Mouse (Mus musculus): ENCODE measurements around the gene Dyrk3. TPM values are rescaled to one million over a fixed set of nuclear protein-coding genes. Genes with fewer than 3 reads are reported as not detected.

The Dyrk3 gene
- total RNA-seq, 2 experiments from 2014 or later: 0.20 to 1.1 TPM

- DNase-seq: peak; percentile 62 to 78
These were observed 27.5 kb downstream of the Dyrk3 start for GRCm38 (mm10) chr1:131110525-131111106.

- DNase-seq: peak; percentile 48 to 60
These were observed 30.4 kb downstream of the Dyrk3 start for GRCm38 (mm10) chr1:131107575-131108308.

- peak in 1 of 2 experiments; percentile 67 for DNase-seq
These were observed 34.2 kb downstream of the Dyrk3 start for GRCm38 (mm10) chr1:131103776-131104424.

DNA sequence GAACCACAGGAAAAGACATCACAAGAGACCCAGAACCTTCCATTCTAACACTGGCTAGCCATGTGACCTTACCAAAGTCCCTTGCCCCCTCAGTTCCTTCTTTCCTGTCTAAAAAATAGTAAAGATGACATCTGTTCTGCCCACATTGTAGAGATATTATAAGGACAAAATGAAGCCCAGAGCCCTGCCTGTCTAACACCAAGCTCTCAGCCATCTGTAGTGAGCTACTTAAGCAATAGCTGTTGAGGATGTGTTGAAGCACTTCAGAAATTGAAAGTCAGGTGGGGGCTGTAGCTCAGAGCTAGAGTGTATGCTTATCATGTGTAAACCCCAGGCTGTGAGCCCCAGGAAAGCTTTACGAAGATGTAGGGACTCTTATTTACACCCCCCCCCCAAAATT, 37.3 kb downstream of the Dyrk3 start:
- no peak for DNase-seq

DNA sequence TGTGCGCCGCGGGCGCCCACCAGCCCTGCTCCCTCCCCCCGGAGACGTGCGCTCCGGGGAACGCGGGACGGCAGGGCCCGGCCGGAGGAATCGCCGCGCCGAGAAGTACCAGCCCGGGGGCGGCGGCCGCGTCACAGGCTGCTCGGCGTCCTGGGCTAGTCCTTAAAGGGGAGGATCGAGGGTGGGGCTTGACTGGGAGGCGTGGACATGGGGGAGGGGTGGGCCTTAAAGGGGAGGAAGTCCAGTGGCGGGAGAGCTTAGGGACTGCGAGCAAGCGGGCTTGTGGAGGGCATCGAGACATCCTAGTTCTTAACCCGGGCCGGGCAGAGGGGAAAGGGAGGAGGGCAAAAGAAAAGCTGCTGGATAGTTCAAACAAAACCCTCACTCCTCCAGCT, 40.4 kb downstream of the Dyrk3 start, which contains the start of gene Mapkapk2:
Gene Mapkapk2, minus strand, starts transcription at position 127 of the 395 bp plus-strand sequence.
- peak; percentile 95 to 96 for DNase-seq

- DNase-seq: peak; percentile 74 to 76
These were observed 41.1 kb downstream of the Dyrk3 start for GRCm38 (mm10) chr1:131096803-131097699.

GRCm38 (mm10) chr1:131096132-131096695, 41.9 kb downstream of the Dyrk3 start:
- DNase-seq: no peak

- DNase-seq: peak in 1 of 2 experiments; percentile 45
These were observed 42.6 kb downstream of the Dyrk3 start for GRCm38 (mm10) chr1:131095574-131095973.

GRCm38 (mm10) chr1:131093889-131094288, 44.3 kb downstream of the Dyrk3 start:
- no peak for DNase-seq

GRCm38 (mm10) chr1:131092846-131093245, 45.3 kb downstream of the Dyrk3 start:
- no peak for DNase-seq

DNA sequence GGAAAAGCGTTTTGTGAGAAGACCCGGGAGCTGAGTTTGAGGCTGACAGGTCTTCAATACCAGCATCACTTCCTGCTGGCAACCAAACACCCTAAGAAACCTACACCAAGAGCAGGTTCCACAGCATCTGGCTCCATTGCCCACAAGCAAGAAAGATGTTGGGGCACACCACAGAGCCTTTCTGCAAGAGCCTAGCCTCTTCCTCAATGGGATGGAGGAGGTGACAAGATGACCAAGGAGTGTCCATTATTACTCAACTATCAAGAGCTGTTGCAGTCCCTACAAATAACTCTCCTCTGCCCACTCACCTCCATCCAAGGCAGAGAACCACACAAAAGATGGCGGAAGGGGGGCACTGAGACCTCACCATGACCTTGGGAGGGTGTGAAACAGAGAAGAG, 46.0 kb downstream of the Dyrk3 start:
- DNase-seq: peak in 1 of 2 experiments; percentile 27

DNA sequence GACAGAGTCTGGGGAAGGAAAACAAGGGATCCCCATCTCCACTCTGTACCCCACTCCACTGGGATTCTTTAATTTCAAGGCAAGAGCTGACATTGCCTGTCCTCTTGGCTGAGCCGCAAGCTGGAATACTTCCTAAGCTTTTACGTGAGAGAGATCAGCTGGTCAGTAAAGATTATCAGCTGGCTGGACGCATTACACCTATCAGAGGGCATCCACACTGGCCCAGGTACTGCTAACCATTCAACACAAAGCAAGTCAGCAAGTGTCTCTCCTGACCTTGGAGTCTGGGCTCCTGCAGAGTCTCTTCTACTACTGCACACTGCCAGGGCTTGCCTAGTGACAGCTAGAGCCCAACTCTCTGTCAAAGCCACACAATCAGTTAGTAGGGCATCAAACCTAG, 46.7 kb downstream of the Dyrk3 start:
- DNase-seq: peak; percentile 55

DNA sequence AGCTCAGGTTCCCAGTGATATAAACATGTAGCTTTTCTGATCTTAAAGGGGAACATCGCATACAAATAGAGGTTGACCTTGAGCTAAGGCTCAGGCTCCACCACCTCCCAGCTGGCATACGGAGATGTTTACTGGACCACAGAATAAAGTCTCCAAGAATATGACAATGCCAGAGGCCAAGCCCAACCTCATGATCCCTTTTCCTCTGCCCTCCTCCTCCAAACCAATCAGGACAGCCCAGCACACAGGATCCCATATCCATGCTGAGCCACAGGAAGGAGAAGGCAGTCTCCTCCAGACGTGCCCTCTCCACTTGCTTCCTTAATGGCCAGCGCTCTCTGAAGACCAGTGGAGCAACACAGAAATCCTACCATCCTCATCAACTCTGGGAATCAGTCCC, 47.3 kb downstream of the Dyrk3 start:
- peak; percentile 53 to 63 for DNase-seq

DNA sequence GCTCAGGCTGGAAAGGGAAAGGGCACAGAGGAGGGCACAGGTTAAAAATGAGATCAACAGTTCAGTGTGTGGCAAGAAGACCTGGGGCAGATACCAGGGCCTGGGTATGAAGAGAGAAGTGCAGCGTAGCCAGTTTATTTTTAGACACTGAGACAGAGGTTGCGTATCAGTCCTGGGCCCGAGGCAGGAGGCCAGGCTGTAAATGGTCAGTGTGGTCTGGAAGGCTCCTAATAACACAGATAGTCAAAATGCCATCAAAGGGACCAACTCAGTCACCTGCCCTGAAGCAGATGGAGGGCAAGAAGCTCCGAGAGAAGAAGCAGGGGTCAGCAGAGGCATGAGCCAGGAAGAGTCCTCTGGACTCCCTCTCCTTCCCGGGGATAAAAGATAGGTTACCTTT, 47.9 kb downstream of the Dyrk3 start:
- DNase-seq: peak; percentile 68 to 74

DNA sequence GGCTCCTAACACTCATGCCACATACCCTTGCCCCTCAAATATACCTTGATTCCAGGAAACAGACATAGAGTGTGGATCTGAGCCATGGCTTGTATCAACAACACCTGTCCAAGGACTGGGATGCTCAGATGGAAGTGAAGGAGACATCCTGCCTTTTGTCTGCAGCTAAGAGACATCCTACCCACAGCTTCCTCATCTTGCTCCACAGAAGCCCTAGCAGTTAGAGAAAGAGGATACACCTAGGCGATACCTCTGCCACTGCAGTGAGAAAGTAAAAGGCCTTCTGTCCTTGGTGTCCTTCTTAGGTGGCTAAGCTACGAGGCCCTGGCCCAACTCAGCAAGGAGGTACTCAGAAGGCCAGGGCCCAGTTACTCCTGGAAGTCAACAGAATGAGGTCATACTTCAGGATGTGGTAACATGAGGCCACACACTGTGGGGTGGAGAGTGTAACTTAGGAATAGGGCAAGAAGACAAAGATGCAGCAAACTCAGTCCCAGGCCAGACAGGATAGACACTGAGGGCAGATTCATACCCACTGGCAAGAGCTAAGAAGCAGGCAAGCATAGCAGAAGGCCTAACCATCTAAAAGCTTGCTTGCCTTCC, 48.5 kb downstream of the Dyrk3 start:
- DNase-seq: peak; percentile 60 to 64

DNA sequence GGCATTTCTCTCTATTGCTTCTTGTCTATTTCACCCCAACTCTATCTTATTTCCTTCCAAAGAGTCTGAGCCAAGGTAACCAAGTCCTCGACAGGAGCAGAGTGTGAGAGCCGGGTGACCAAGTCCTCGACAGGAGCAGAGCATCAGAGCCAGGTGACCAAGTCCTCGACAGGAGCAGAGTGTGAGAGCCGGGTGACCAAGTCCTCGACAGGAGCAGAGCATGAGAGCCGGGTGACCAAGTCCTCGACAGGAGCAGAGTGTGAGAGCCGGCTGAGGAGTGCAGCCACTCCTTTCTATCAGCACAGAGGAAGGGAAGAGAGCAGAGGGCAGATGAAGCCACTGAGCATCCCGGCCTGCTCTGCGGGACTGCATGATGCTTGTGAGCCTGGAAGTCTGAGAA, 49.6 kb downstream of the Dyrk3 start:
- no peak for DNase-seq

DNA sequence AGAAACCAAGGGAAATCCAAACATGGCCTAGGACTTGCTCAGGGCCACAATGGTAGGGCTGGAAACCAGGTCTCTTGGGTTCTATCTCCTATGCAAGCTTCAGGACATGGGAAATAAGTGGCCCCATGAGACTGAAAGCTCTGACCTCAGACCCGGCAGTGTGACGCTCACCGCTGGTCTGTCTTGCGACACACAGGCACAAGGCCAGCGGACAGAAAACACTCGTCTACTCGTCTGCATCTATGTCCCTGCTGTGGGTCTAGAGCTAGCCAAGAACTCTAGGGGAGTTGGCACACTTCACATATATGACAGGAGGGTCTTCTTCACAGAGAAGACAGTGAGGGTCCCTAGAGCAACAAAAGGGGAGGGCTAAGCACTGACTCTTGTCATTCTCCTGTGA, 51.2 kb downstream of the Dyrk3 start:
- peak; percentile 75 to 83 for DNase-seq

DNA sequence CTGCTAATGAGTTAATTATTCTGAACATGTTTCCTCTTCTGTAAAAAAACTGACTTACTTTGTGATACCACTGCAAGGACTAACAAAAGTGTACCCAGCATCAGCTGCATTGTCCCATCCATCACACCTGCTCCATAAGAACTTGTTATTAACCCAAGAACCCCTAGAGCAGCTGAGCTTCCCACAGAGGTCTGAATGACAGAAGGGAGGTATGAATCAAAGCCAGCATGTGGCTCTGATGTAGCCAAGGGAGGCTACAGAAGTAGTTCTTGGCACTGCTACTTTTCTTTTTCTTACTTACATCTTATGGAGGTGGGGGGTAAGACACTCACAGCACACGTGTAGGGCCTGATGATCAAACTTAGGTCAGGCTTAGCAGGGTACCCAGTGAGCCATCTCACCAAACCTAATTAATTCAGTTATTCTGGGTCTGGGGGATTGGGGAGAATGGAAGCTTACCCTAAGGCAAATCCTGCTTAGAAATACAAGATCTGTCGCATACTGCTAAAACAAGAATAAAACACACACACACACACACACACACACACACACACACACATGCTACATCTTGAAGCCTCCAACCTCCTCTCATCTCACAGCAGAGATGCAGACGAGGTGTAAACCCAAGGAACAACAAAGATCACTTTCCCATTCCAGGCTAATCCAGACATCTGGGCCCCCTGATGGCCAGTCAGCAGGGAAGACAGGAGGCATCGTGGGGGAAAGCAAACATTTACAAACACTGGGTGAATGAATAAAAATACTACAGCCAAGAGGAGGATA, 52.0 kb downstream of the Dyrk3 start:
- DNase-seq: no peak

DNA sequence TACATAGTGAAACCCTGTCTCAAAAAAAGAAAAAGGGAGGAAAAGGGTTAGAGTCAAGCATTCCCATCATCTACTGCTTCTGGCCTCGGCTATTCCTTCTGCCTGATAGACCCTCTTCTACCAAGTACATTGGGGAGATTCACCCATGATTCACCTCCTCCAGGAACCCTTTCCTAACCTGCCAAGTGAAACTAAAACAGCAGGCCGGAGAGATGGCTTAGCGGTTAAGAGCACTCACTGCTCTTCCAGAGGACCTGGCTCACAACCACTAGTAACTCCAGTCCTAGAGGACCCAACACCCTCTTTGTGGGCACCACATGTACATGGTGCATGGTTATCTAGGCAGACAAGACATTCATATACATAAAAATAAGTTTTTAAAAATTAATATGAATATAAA, 52.9 kb downstream of the Dyrk3 start:
- DNase-seq: no peak

- peak; percentile 67 to 83 for DNase-seq
These were observed 53.9 kb downstream of the Dyrk3 start for GRCm38 (mm10) chr1:131084289-131084688.

DNA sequence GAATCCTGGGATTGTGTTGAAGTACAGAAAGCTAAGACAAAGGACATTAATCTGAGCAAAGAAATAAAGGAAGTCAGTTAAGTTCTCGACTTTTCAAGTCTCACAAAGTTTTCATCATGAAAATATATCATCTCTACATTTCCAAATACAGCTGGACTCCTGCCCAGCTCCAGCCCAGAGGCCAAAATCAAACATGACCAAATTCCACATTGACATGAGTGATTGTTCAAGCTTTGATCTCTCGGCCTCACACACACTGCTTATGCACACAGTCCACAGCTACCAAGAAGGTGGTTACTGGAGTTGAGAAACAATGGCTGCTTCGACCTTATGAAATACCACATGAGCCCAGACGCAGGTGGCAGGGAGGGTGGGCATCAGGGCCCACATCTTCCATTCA, 54.5 kb downstream of the Dyrk3 start:
- no peak for DNase-seq

Data from heart, adult 18-20 months (tissue).